Mouse (Mus musculus): ENCODE results near the gene Zfp975. TPM values are rescaled to one million over a fixed set of nuclear protein-coding genes. Genes with fewer than 3 reads are reported as not detected.
"Not testable (repeated sequence)": the region's sequence is repeated elsewhere in the genome, so short reads cannot be mapped to it uniquely, and the experiment has no call there.

Gene Zfp975
- 9.8 and 10.2 TPM in 2 replicates for polyA plus RNA-seq (2015; fragmentation: Nextera tagmentation; extraction: Ambion mirVana)

GRCm38 (mm10) chr7:42692362-42693158 is at the start of gene Zfp975:
Zfp975 (minus strand) TSS chr7:42692742.
- H3K4me3 ChIP-seq (ENCODE audit: low read length) = peak within 1 kb of the TSS; percentile 62
- H3K36me3 ChIP-seq (ENCODE audit: control insufficient read depth, insufficient read depth, low read length); H3K9me3 ChIP-seq (ENCODE audit: control insufficient read depth, low read length); H3K4me1 ChIP-seq (replicated peaks; ENCODE audit: control insufficient read depth, insufficient read depth, low read length); H3K27me3 ChIP-seq (ENCODE audit: control insufficient read depth, insufficient read depth, low read depth, low read length): not testable (repeated sequence)
- peak; percentile 97 for ATAC-seq (ENCODE audit: low read depth)
- H3K4me2 ChIP-seq (ENCODE audit: low read depth, low read length) = peak within 1 kb of the TSS; percentile 57
- WGBS = under 1% methylated on average over 23 of the region's 23 CpGs
- H3K9ac ChIP-seq (ENCODE audit: low read length) = peak within 1 kb of the TSS; percentile 69
- H3K27ac ChIP-seq (ENCODE audit: low read length) = peak within 1 kb of the TSS; percentile 89

GRCm38 (mm10) chr7:42738536-42739210 is 46.1 kb upstream of the Zfp975 start:
- ATAC-seq (ENCODE audit: low read depth) = no peak
- no peak overlapping the region for H3K4me3 ChIP-seq (ENCODE audit: low read length)

GRCm38 (mm10) chr7:42726917-42727316 is 34.4 kb upstream of the Zfp975 start, which contains the start of gene Gm17067:
Gm17067 (minus strand) TSS chr7:42727017.
- H3K36me3 ChIP-seq (ENCODE audit: control insufficient read depth, insufficient read depth, low read length); H3K9me3 ChIP-seq (ENCODE audit: control insufficient read depth, low read length); ATAC-seq (ENCODE audit: low read depth); H3K9ac ChIP-seq (ENCODE audit: low read length); H3K4me3 ChIP-seq (ENCODE audit: low read length); H3K27me3 ChIP-seq (ENCODE audit: control insufficient read depth, insufficient read depth, low read depth, low read length); H3K4me1 ChIP-seq (replicated peaks; ENCODE audit: control insufficient read depth, insufficient read depth, low read length); H3K27ac ChIP-seq (ENCODE audit: low read length); H3K4me2 ChIP-seq (ENCODE audit: low read depth, low read length): not testable (repeated sequence)
- WGBS = 85% methylated on average over 4 of the region's 4 CpGs

More at GRCm38 (mm10) chr7:42738536-42739210, 46.1 kb upstream of the Zfp975 start:
- WGBS = 79% methylated on average over 10 of the region's 10 CpGs
- Histone ChIP-seq H3K9ac (ENCODE audit: low read length) (no peak overlapping the region), H3K36me3 (ENCODE audit: control insufficient read depth, insufficient read depth, low read length) (no peaks in the 10 kb centered on the region), H3K27ac (ENCODE audit: low read length) (no peak overlapping the region), H3K9me3 (ENCODE audit: control insufficient read depth, low read length) (no peaks in the 10 kb centered on the region; the same call in 1 of the 2 replicates), H3K4me2 (ENCODE audit: low read depth, low read length) (no peak overlapping the region), H3K4me1 (replicated peaks; ENCODE audit: control insufficient read depth, insufficient read depth, low read length) (no peaks in the 10 kb centered on the region), H3K27me3 (ENCODE audit: control insufficient read depth, insufficient read depth, low read depth, low read length) (no peaks in the 10 kb centered on the region)

GRCm38 (mm10) chr7:42693251-42693650 is 709 bp upstream of the Zfp975 start:
- Histone ChIP-seq H3K4me2 (ENCODE audit: low read depth, low read length) (peak overlapping the region; percentile 57), H3K4me3 (ENCODE audit: low read length) (peak overlapping the region; percentile 62), H3K9ac (ENCODE audit: low read length) (peak overlapping the region; percentile 69), H3K27ac (ENCODE audit: low read length) (peak overlapping the region; percentile 89)
- not testable (repeated sequence) for H3K9me3 ChIP-seq (ENCODE audit: control insufficient read depth, low read length); H3K36me3 ChIP-seq (ENCODE audit: control insufficient read depth, insufficient read depth, low read length); H3K27me3 ChIP-seq (ENCODE audit: control insufficient read depth, insufficient read depth, low read depth, low read length); H3K4me1 ChIP-seq (replicated peaks; ENCODE audit: control insufficient read depth, insufficient read depth, low read length)
- ATAC-seq (ENCODE audit: low read depth) = peak; percentile 87
- 0% methylated on average over 4 of the region's 4 CpGs for WGBS

GRCm38 (mm10) chr7:42680081-42680480 is 12.5 kb downstream of the Zfp975 start:
- not testable (repeated sequence) for ATAC-seq (ENCODE audit: low read depth); H3K4me1 ChIP-seq (replicated peaks; ENCODE audit: control insufficient read depth, insufficient read depth, low read length); H3K9me3 ChIP-seq (ENCODE audit: control insufficient read depth, low read length); H3K4me3 ChIP-seq (ENCODE audit: low read length); H3K36me3 ChIP-seq (ENCODE audit: control insufficient read depth, insufficient read depth, low read length); H3K9ac ChIP-seq (ENCODE audit: low read length); H3K27me3 ChIP-seq (ENCODE audit: control insufficient read depth, insufficient read depth, low read depth, low read length); H3K27ac ChIP-seq (ENCODE audit: low read length); H3K4me2 ChIP-seq (ENCODE audit: low read depth, low read length)
- 95% methylated on average over 6 of the region's 6 CpGs for WGBS

- H3K27me3 ChIP-seq (ENCODE audit: control insufficient read depth, insufficient read depth, low read depth, low read length); H3K36me3 ChIP-seq (ENCODE audit: control insufficient read depth, insufficient read depth, low read length): not testable (repeated sequence)
Measured at GRCm38 (mm10) chr7:42679646-42680045, 12.9 kb downstream of the Zfp975 start.

GRCm38 (mm10) chr7:42660140-42660539 is 32.4 kb downstream of the Zfp975 start:
- H3K27me3 ChIP-seq (ENCODE audit: control insufficient read depth, insufficient read depth, low read depth, low read length); H3K27ac ChIP-seq (ENCODE audit: low read length); H3K4me1 ChIP-seq (replicated peaks; ENCODE audit: control insufficient read depth, insufficient read depth, low read length); H3K9ac ChIP-seq (ENCODE audit: low read length); ATAC-seq (ENCODE audit: low read depth); H3K4me3 ChIP-seq (ENCODE audit: low read length); H3K4me2 ChIP-seq (ENCODE audit: low read depth, low read length); H3K9me3 ChIP-seq (ENCODE audit: control insufficient read depth, low read length): not testable (repeated sequence)
- peaks cover 12% of the 10 kb centered on the region for H3K36me3 ChIP-seq (ENCODE audit: control insufficient read depth, insufficient read depth, low read length)
- WGBS = 73% methylated on average over 4 of the region's 5 CpGs

More at GRCm38 (mm10) chr7:42679646-42680045, 12.9 kb downstream of the Zfp975 start:
- H3K4me2 ChIP-seq (ENCODE audit: low read depth, low read length); H3K9me3 ChIP-seq (ENCODE audit: control insufficient read depth, low read length); ATAC-seq (ENCODE audit: low read depth); H3K4me1 ChIP-seq (replicated peaks; ENCODE audit: control insufficient read depth, insufficient read depth, low read length); H3K9ac ChIP-seq (ENCODE audit: low read length); H3K4me3 ChIP-seq (ENCODE audit: low read length); H3K27ac ChIP-seq (ENCODE audit: low read length): not testable (repeated sequence)

GRCm38 (mm10) chr7:42655211-42655610 is 37.3 kb downstream of the Zfp975 start:
- H3K9me3 ChIP-seq (ENCODE audit: control insufficient read depth, low read length); H3K9ac ChIP-seq (ENCODE audit: low read length); H3K27me3 ChIP-seq (ENCODE audit: control insufficient read depth, insufficient read depth, low read depth, low read length); H3K27ac ChIP-seq (ENCODE audit: low read length); H3K4me3 ChIP-seq (ENCODE audit: low read length); H3K4me2 ChIP-seq (ENCODE audit: low read depth, low read length); H3K36me3 ChIP-seq (ENCODE audit: control insufficient read depth, insufficient read depth, low read length); H3K4me1 ChIP-seq (replicated peaks; ENCODE audit: control insufficient read depth, insufficient read depth, low read length); ATAC-seq (ENCODE audit: low read depth): not testable (repeated sequence)
- 61% methylated on average over 2 of the region's 2 CpGs for WGBS

GRCm38 (mm10) chr7:42643120-42643620 is 49.4 kb downstream of the Zfp975 start:
- H3K36me3 ChIP-seq (ENCODE audit: control insufficient read depth, insufficient read depth, low read length); H3K9me3 ChIP-seq (ENCODE audit: control insufficient read depth, low read length); H3K27ac ChIP-seq (ENCODE audit: low read length); H3K4me1 ChIP-seq (replicated peaks; ENCODE audit: control insufficient read depth, insufficient read depth, low read length); H3K27me3 ChIP-seq (ENCODE audit: control insufficient read depth, insufficient read depth, low read depth, low read length): not testable (repeated sequence)
- peak overlapping the region; percentile 59 for H3K4me2 ChIP-seq (ENCODE audit: low read depth, low read length)
- WGBS = 16% methylated on average over 3 of the region's 3 CpGs
- peak; percentile 57 for ATAC-seq (ENCODE audit: low read depth)
- peak overlapping the region; percentile 57 for H3K4me3 ChIP-seq (ENCODE audit: low read length)
- peak overlapping the region; percentile 68 for H3K9ac ChIP-seq (ENCODE audit: low read length)
